Mouse (Mus musculus): ENCODE measurements around the gene Timm10b. TPM values are rescaled to one million over a fixed set of nuclear protein-coding genes. Genes with fewer than 3 reads are reported as not detected.

Gene Timm10b
- polyA plus RNA-seq, 1 experiment from 2014 or later, result 184 TPM

DNA sequence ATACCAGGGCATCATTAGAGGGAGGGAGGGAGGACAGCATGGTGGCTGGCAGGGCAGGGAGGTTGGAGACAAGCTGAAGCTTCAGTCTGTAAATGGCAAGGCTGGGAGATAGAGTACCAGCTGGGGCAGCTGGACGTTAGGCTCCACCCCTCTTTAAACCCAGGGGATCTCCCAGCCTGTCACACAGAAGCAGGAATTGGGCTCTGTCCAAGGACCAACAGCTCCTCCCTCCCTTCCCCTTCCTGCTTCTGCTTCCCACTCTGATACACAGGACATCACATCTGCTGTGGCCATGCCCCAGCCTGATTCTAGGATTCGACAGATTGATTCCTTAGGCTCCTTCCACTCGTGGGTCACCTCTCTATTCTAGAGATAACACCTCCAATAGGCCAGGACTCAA lies 11.2 kb upstream of the Timm10b start:
- peak overlapping the region; percentile 35; the same call in 1 of the 2 replicates for H3K27ac ChIP-seq
- peaks cover 19% of the 10 kb centered on the region for H3K36me3 ChIP-seq
- H3K4me3 ChIP-seq, result no peak overlapping the region
- 41% methylated on average over 3 of the region's 3 CpGs for WGBS
- no peaks in the 10 kb centered on the region for H3K9me3 ChIP-seq
- DNase-seq (ENCODE audit: low spot score), result no peak
- peaks cover 25% of the 10 kb centered on the region for H3K4me1 ChIP-seq (replicated peaks)
- H3K27me3 ChIP-seq (ENCODE audit: insufficient read depth, poor library complexity, severe bottlenecking), result no peaks in the 10 kb centered on the region

DNA sequence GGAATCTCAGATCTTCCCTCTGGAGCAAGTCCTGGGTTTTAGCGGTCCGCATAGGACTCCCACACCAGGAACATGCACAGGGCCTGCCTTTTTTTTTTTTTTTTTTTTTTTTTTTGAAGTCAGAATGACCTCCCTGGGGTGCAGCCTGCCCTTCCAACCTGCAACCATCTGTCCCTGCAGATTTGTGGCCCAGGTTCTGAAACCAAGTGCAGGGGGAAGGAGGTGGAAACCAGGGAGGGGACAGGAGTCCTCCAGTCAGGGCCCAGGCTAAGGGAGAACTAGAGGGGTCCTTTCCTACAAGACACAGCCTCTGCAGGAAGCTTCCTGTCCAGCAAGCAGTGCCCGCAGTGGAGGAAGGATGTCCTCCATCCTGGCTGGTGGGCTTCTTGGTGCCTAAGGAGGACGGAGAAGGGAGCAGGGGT lies 7.3 kb upstream of the Timm10b start:
- Histone ChIP-seq H3K27ac (peak overlapping the region; percentile 93), H3K4me3 (peak overlapping the region; percentile 92)

DNA sequence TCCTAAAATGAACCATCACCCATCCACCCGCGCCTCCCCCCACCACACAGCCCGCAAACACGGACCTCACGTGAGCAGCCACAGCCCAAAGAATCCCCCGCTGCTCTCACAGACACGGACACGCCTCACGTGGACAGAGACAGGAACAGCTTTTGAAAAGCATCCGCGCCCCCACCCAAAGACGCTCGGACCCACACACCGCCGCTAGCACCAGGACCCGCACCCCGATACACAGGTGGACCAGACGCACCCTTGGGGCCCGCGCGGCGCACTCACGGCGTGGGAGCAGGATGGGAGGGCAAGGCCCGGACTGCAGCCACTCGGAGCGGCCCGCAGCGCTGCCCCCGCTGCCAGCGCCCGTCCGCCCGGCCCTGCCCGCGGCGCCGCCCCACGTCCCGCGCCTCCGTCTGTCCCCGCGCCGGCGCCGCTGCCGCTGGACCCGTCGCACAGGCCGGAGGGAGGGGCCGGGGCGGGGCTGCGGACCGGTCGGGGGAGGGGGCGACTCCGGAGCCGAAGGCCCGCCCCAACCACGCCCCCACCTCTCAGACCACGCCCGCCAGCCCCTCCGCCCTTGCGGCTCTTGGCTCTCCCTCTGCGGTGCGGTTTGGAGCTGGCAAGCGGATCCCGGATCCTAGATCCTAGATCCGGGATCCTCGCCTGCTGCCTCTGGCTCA lies 6.6 kb upstream of the Timm10b start, which contains the start of gene Trim3:
TSS of gene Trim3 (minus strand) at position 445 of the 674 bp plus-strand sequence.
- WGBS, result under 1% methylated on average over 71 of the region's 71 CpGs
- H3K27me3 ChIP-seq (ENCODE audit: insufficient read depth, poor library complexity, severe bottlenecking), result peaks cover 19% of the 10 kb centered on the region
- DNase-seq (ENCODE audit: low spot score), result peak; percentile 89
- H3K27ac ChIP-seq, result peak within 1 kb of the TSS; percentile 93
- H3K9me3 ChIP-seq, result no peaks in the 10 kb centered on the region
- peak within 1 kb of the TSS; percentile 92 for H3K4me3 ChIP-seq
- H3K36me3 ChIP-seq, result peaks cover 29% of the 10 kb centered on the region
- H3K4me1 ChIP-seq (replicated peaks), result peaks cover 35% of the 10 kb centered on the region

More for the DNA sequence above, 7.3 kb upstream of the Timm10b start:
- H3K36me3 ChIP-seq, result peaks cover 22% of the 10 kb centered on the region
- WGBS, result 16% methylated on average over 4 of the region's 4 CpGs
- peaks cover 36% of the 10 kb centered on the region for H3K4me1 ChIP-seq (replicated peaks)
- peak; percentile 31 for DNase-seq (ENCODE audit: low spot score)
- no peaks in the 10 kb centered on the region for H3K9me3 ChIP-seq
- peaks cover 19% of the 10 kb centered on the region for H3K27me3 ChIP-seq (ENCODE audit: insufficient read depth, poor library complexity, severe bottlenecking)

DNA sequence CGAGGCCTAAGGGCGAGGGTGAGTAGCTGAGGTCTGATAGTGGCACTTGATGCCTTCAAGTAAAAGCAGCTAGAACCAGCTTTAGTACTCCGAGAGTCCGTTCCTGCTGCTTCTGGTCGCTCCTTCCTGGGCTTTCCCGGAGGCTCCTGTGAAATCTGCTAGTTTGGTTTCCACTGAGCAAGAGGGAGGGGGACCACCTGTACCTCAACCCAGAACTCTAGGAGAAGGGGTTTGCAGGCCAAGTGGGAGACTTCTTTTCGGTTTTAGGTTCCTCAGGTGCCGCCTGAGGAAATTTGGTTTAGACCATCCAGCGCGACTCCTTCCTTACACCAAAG lies 6.1 kb upstream of the Timm10b start:
- Histone ChIP-seq H3K4me3 (peak overlapping the region; percentile 92), H3K36me3 (peaks cover 30% of the 10 kb centered on the region), H3K4me1 (replicated peaks) (peaks cover 32% of the 10 kb centered on the region), H3K27ac (peak overlapping the region; percentile 93), H3K27me3 (ENCODE audit: insufficient read depth, poor library complexity, severe bottlenecking) (peaks cover 19% of the 10 kb centered on the region), H3K9me3 (no peaks in the 10 kb centered on the region)
- 3% methylated on average over 10 of the region's 10 CpGs for WGBS
- DNase-seq (ENCODE audit: low spot score), result no peak

DNA sequence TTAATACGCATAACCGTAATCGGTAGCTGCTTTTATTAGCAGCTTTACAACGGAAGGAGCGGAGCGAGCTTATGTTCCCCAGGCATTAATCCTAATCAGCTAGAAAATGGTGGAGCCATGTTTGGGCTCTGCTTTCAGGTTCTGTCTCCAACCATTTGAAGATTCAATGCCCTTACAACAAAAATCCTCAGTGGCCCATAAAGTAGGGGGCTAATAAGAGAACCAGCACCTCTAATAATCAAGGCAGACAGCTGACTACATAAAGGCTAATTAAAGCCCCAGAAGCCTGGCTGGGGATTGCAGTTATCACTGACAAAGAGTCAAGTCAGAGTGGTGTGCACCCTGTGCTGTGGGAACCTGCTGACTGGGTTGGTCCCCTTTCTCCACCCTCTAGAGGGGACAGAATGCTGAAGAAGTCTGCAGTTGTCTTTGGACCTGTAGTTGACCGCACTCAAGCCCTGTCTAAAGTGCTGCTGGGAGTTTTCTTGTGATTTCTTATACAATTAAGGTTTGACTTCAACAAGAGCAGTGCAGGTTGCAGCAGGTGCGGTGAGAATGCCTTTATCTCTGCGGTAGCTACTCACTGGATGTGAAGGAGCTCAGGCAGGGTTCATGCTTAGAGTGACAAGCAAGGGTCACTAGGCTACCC lies 5.5 kb upstream of the Timm10b start:
- H3K4me1 ChIP-seq (replicated peaks), result peaks cover 32% of the 10 kb centered on the region
- no peaks in the 10 kb centered on the region for H3K9me3 ChIP-seq
- DNase-seq (ENCODE audit: low spot score), result no peak
- H3K36me3 ChIP-seq, result peaks cover 30% of the 10 kb centered on the region
- 64% methylated on average over 9 of the region's 9 CpGs for WGBS
- H3K4me3 ChIP-seq, result peak overlapping the region; percentile 92
- H3K27ac ChIP-seq, result no peak overlapping the region
- peaks cover 19% of the 10 kb centered on the region for H3K27me3 ChIP-seq (ENCODE audit: insufficient read depth, poor library complexity, severe bottlenecking)

DNA sequence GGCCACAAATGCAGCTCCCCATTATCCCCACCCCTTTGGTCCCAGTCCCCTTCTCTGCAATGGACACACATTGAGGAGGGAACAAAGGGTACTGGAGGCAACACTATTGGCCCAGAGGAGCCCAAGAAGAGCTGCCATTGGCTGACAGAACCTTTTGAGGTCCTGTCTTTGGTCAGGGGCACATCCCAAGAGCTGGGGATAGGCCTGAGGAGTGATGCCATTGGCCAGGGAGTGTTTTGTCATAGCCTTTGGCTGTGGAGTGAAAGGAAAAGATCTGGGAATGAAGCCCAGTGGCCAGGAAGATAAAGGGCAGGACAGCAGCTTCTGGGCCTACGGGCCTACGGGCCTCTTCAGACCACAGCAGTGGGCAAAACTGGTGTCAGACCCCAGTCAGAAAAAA lies 4.1 kb upstream of the Timm10b start:
- Histone ChIP-seq H3K36me3 (peaks cover 30% of the 10 kb centered on the region), H3K27me3 (ENCODE audit: insufficient read depth, poor library complexity, severe bottlenecking) (peaks cover 19% of the 10 kb centered on the region), H3K27ac (no peak overlapping the region), H3K9me3 (no peaks in the 10 kb centered on the region), H3K4me1 (replicated peaks) (peaks cover 38% of the 10 kb centered on the region), H3K4me3 (no peak overlapping the region)
- no peak for DNase-seq (ENCODE audit: low spot score)
- 88% methylated on average over 2 of the region's 2 CpGs for WGBS

DNA sequence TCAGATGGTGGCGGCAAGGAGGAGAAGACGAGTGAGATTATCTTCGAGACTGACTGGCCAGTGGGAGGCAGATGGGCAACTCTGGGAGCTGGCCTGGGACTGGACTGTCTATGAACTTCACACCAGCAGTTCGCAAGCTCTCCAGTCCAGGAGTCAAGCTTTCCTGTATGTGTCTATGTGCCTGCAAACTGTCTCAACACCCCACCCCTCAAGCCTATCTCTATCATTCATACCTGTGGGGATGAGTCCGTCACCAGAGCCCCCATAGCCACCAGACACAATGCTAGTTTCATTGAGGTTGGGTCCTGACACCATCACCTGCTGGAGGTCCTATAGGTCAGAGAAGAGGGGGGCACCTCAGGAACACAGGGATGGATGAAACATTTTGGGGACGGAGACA lies 1.1 kb upstream of the Timm10b start:
- peaks cover 41% of the 10 kb centered on the region for H3K36me3 ChIP-seq
- H3K27me3 ChIP-seq (ENCODE audit: insufficient read depth, poor library complexity, severe bottlenecking), result peaks cover 19% of the 10 kb centered on the region
- H3K4me1 ChIP-seq (replicated peaks), result peaks cover 37% of the 10 kb centered on the region
- peak overlapping the region; percentile 82; the same call in 1 of the 2 replicates for H3K4me3 ChIP-seq
- H3K27ac ChIP-seq, result no peak overlapping the region
- no peak for DNase-seq (ENCODE audit: low spot score)
- H3K9me3 ChIP-seq, result no peaks in the 10 kb centered on the region
- WGBS, result 94% methylated on average over 6 of the region's 6 CpGs

DNA sequence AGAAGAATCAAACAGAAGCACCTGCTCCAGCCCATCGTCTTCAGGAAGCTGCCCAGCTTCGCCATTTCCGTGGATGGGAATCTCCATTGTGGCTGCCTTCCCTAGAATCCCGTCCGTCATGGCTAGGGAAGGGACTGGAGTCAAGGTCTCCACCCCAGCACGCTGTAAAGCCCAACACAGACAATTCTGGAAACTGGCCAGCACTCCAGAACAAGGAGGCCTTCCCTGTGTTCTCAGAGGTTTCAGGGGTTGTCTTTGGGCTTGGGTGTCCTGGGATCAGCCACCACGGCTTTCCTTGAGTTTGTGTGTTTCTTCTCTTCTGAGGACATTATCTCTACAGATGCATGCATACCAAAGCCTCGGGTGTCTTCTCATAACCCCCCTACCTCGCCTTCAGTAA lies 552 bp upstream of the Timm10b start:
- peaks cover 17% of the 10 kb centered on the region for H3K27me3 ChIP-seq (ENCODE audit: insufficient read depth, poor library complexity, severe bottlenecking)
- DNase-seq (ENCODE audit: low spot score), result no peak
- no peaks in the 10 kb centered on the region for H3K9me3 ChIP-seq
- H3K27ac ChIP-seq, result 0 out of 2 replicates have a peak overlapping the region, but pooled peaks have one; percentile 87
- peak overlapping the region; percentile 82 for H3K4me3 ChIP-seq
- 81% methylated on average over 9 of the region's 9 CpGs for WGBS
- H3K36me3 ChIP-seq, result peaks cover 46% of the 10 kb centered on the region
- H3K4me1 ChIP-seq (replicated peaks), result peaks cover 32% of the 10 kb centered on the region

DNA sequence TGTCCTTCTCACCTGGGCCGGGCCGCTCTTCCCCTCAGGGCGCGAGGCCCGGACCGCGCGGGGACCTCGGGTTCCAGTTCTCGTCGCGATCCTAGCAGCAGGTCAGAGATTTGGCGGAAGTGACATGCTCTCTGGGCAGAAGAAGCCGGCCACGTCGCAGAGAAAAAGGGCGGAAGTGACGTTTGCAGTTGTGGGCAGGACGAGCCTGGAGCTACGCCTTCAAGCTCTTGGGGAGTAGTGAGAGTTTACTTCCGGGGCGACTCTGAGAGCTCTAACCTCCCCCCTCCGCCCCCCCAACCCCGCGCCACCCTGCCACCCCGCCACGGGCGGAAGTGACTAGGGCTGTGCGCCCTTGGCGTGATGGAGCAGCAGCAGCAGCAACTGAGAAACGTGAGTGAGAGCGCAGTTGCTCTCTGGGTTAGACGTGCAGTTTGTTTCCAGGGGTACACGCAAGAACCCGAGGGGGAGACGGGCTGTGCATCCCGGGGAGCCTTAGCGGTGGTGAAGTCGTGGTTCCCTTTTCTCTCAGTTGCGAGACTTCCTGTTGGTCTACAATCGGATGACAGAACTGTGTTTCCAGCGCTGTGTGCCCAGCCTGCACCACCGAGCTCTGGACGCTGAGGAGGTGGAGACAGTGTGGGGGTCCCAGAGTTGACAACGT lies 507 bp downstream of the Timm10b start, which contains the start of the genes Arfip2 and Gm45799:
TSS of gene Arfip2 (minus strand) at position 184 of the 661 bp plus-strand sequence.
TSS of gene Gm45799 (plus strand) at position 320 of the 661 bp plus-strand sequence.
- peak; percentile 98 for DNase-seq (ENCODE audit: low spot score)
- Histone ChIP-seq H3K4me3 (peak within 1 kb of the TSS; percentile 82), H3K9me3 (no peaks in the 10 kb centered on the region), H3K4me1 (replicated peaks) (peaks cover 28% of the 10 kb centered on the region), H3K36me3 (peaks cover 46% of the 10 kb centered on the region), H3K27me3 (ENCODE audit: insufficient read depth, poor library complexity, severe bottlenecking) (peaks cover 6% of the 10 kb centered on the region), H3K27ac (peak within 1 kb of the TSS; percentile 87)
- under 1% methylated on average over 45 of the region's 45 CpGs for WGBS

DNA sequence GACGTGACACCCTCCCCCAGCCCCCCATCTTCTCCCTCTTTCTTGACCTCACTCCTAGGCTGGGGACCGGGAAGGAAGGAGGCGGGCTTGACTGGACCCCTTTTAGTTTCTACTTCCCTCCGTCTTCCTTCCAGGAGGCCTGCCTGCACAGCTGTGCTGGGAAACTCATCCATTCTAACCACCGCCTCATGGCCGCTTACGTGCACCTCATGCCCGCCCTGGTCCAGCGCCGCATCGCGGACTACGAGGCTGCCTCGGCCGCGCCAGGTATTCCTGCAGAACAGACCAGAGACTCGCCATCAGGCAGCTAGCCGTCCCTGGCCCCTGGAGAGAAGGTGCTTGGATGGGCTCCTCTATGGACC lies 1.0 kb downstream of the Timm10b start:
- H3K4me1 ChIP-seq (replicated peaks), result peaks cover 28% of the 10 kb centered on the region
- under 1% methylated on average over 18 of the region's 18 CpGs for WGBS
- H3K4me3 ChIP-seq, result peak overlapping the region; percentile 82
- DNase-seq (ENCODE audit: low spot score), result no peak
- no peaks in the 10 kb centered on the region for H3K9me3 ChIP-seq
- H3K27ac ChIP-seq, result peak overlapping the region; percentile 87
- H3K27me3 ChIP-seq (ENCODE audit: insufficient read depth, poor library complexity, severe bottlenecking), result 0 out of 2 replicates have a peak, but pooled peaks cover under 1% of the 10 kb centered on the region
- peaks cover 41% of the 10 kb centered on the region for H3K36me3 ChIP-seq

DNA sequence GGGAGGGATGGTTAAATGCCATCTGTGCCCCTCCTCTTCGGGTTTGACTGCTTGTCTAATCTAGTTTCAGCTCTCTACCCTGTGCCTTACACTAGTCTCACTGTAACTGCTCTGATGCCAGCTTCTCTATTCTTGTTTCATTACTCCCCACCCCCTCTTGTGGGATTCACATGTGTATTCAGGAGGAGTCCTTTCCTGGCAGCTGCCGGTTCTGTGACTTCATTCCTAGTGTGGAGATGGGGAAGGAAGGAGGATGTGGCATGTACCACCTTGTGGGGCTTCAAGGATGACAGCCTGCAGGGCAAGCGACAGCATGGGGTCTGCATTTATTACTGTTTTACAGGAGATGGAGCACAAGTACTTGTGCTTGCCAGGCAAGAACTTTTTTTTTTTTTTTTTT lies 2.1 kb downstream of the Timm10b start:
- 77% methylated on average over 3 of the region's 3 CpGs for WGBS
- no peak for DNase-seq (ENCODE audit: low spot score)
- Histone ChIP-seq H3K4me3 (peak overlapping the region; percentile 82), H3K27me3 (ENCODE audit: insufficient read depth, poor library complexity, severe bottlenecking) (no peaks in the 10 kb centered on the region), H3K9me3 (no peaks in the 10 kb centered on the region), H3K36me3 (peaks cover 31% of the 10 kb centered on the region), H3K4me1 (replicated peaks) (peaks cover 28% of the 10 kb centered on the region), H3K27ac (no peak overlapping the region)

DNA sequence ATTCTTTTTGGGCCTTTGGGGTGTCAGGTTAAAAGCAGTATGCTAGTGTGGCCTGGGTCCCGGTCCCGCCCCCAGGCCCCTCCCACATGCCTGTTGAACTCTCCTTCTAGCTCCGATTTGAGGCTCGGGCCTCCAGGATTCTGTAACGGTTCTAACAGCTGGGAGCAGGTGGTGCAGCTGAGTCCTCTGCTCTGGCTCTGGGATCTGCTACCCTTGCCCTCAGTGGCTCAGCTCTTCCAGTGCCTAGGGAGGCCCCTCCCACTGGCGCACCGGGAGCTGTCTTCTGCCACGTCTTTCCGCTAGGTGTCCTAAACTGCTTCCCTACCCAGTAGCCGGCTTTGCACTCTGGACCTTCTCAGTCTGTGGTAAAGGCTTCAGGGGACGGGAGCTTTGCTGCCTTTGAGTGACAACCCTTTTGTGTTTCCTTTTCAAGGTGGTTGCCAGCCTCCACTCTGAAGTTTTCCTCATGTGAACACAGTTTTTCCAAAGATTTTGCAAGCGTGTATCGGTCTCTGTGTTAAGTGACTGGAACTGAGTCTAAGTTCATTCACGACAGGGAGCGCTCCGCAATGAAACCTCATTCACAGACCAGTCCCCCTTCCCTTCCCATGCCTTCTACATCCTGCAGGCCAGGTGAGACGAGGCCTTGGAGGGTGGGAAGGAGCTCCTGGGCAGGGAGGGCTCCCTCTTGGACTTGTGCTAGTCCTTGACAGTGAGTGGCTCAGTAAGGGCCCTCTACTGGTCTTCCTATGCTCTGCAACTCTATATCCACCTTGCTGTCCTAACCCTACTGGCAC lies 11.0 kb downstream of the Timm10b start, which contains the start of gene Dnhd1:
TSS of gene Dnhd1 (plus strand) at position 189 of the 797 bp plus-strand sequence.
- peaks cover 5% of the 10 kb centered on the region; the same call in 1 of the 2 replicates for H3K36me3 ChIP-seq
- 3% methylated on average over 17 of the region's 17 CpGs for WGBS
- H3K9me3 ChIP-seq, result no peaks in the 10 kb centered on the region
- peak within 1 kb of the TSS; percentile 51 for H3K4me3 ChIP-seq
- DNase-seq (ENCODE audit: low spot score), result peak; percentile 77
- H3K27ac ChIP-seq, result peak within 1 kb of the TSS; percentile 73
- H3K4me1 ChIP-seq (replicated peaks), result peaks cover 13% of the 10 kb centered on the region
- H3K27me3 ChIP-seq (ENCODE audit: insufficient read depth, poor library complexity, severe bottlenecking), result no peaks in the 10 kb centered on the region
